Mouse (Mus musculus): ENCODE data around the gene Zbtb9. TPM values are rescaled to one million over a fixed set of nuclear protein-coding genes. Genes with fewer than 3 reads are reported as not detected.

The Zbtb9 gene
- polyA plus RNA-seq, 1 experiment from 2014 or later, result 19.1 TPM

DNA sequence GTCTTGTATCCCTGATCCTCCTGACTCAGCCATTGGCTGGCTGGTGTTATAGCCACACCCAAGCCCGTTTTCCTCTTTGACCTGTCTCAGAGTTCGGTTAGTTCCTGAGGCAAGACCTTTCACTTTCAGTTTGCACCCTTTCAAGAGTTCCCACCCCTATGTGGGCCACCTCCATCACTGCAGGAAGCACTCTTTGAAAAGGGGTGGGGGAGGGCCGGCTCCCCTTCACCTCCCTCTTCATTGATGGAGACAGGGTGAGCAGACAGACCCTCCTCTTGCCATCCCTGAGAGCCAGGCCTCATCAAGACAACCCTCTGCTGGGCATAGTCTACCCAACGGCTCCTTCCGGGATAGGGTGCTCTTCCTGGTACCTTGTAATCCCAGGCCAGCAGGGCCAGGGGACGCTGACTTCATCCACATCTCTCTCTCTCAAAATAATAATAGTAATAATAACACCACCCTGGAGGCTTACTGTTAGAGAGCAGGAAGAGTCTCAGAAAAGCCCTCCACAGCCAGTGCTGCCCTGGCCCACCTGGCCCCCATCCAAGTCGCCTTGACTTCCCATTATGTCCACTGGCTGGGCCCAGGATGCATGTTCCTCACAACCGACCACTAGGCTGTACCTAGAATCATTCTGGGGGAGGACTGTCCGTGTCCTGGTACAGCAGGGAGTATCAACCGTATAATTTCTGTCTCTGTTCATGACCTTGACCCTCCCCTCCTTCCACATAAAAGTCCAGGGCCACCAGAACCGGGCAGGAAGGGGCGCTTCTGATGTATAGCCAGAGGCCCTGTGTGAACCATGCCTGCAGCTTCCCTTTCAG is 54.7 kb downstream of the Zbtb9 start:
- no peaks in the 10 kb centered on the region for H3K27me3 ChIP-seq (replicated peaks; ENCODE audit: control insufficient read depth, insufficient read depth, low read length)
- no peaks in the 10 kb centered on the region for H3K9me3 ChIP-seq (ENCODE audit: control insufficient read depth, low read length)
- peak; percentile 13 for ATAC-seq
- peak overlapping the region; percentile 83 for H3K4me3 ChIP-seq (replicated peaks; ENCODE audit: low read length)
- peaks cover 15% of the 10 kb centered on the region for H3K4me1 ChIP-seq (replicated peaks; ENCODE audit: control insufficient read depth, insufficient read depth, low read length)
- peak overlapping the region; percentile 95 for H3K4me2 ChIP-seq (ENCODE audit: low read length)
- peak overlapping the region; percentile 96 for H3K9ac ChIP-seq (replicated peaks; ENCODE audit: low read depth, low read length)
- H3K27ac ChIP-seq (ENCODE audit: low read length), result peak overlapping the region; percentile 60
- H3K36me3 ChIP-seq (ENCODE audit: control insufficient read depth, insufficient read depth), result peaks cover 2% of the 10 kb centered on the region; the same call in 1 of the 2 replicates
- 34% methylated on average over 12 of the region's 12 CpGs for WGBS

DNA sequence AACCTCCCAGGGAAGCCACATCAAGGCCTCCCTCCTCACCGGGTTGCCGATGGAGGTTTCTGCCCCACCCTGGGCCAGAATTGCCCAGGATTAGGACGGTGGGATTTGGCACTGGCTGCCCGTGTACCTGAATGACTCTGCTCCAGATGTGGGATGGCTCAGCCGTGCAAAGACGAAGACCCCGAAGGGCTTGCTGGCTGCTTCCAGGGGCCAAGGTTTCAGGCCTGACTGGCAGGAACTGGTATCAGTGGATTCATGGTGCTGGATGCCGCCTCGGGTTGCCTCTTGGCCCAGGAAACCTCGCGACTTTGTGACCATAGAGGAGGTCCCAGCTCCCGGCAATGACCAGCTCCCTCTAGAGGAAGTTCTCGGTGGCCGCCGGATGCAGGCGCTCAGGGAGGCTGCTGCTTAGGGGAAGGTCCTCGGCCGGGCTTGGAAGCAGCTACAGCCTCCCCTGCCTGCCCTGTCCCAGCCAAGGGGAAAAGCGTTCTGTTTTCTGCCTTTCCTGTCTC is 55.4 kb downstream of the Zbtb9 start:
- no peaks in the 10 kb centered on the region for H3K9me3 ChIP-seq (ENCODE audit: control insufficient read depth, low read length)
- peak overlapping the region; percentile 60 for H3K27ac ChIP-seq (ENCODE audit: low read length)
- peak; percentile 87 for ATAC-seq
- H3K36me3 ChIP-seq (ENCODE audit: control insufficient read depth, insufficient read depth), result peaks cover 2% of the 10 kb centered on the region; the same call in 1 of the 2 replicates
- H3K4me2 ChIP-seq (ENCODE audit: low read length), result peak overlapping the region; percentile 95
- H3K9ac ChIP-seq (replicated peaks; ENCODE audit: low read depth, low read length), result peak overlapping the region; percentile 96
- H3K27me3 ChIP-seq (replicated peaks; ENCODE audit: control insufficient read depth, insufficient read depth, low read length), result no peaks in the 10 kb centered on the region
- H3K4me3 ChIP-seq (replicated peaks; ENCODE audit: low read length), result peak overlapping the region; percentile 83
- H3K4me1 ChIP-seq (replicated peaks; ENCODE audit: control insufficient read depth, insufficient read depth, low read length), result peaks cover 16% of the 10 kb centered on the region
- under 1% methylated on average over 19 of the region's 19 CpGs for WGBS

DNA sequence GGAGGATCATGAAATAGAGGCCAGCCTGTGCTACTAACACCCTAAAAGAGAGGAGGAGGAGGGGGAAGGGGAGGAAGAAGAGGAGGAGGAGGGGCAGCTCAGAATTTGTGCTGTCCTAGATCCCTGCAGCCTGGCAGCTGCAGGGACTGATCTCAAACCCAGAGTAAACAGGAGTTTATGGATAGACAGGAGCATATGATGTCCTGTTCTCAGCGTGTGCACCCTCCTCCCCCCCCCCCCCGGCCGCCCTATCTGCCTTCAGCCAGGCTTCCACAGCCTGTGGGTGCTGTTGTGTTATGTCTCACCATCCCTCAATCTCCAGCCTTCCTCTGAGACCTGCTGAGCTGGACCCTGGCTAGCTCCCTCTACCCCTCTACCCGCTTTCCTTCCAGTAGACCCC is 55.9 kb downstream of the Zbtb9 start, which contains the start of gene Bak1:
Gene Bak1 (minus strand): TSS at position 101 of the 400 bp plus-strand sequence.
- H3K27me3 ChIP-seq (replicated peaks; ENCODE audit: control insufficient read depth, insufficient read depth, low read length), result no peaks in the 10 kb centered on the region
- peak within 1 kb of the TSS; percentile 95 for H3K4me2 ChIP-seq (ENCODE audit: low read length)
- H3K36me3 ChIP-seq (ENCODE audit: control insufficient read depth, insufficient read depth), result peaks cover 2% of the 10 kb centered on the region; the same call in 1 of the 2 replicates
- H3K9me3 ChIP-seq (ENCODE audit: control insufficient read depth, low read length), result no peaks in the 10 kb centered on the region
- peaks cover 16% of the 10 kb centered on the region for H3K4me1 ChIP-seq (replicated peaks; ENCODE audit: control insufficient read depth, insufficient read depth, low read length)
- peak within 1 kb of the TSS; percentile 83 for H3K4me3 ChIP-seq (replicated peaks; ENCODE audit: low read length)
- peak within 1 kb of the TSS; percentile 96 for H3K9ac ChIP-seq (replicated peaks; ENCODE audit: low read depth, low read length)
- WGBS, result 71% methylated on average over 2 of the region's 4 CpGs
- ATAC-seq, result no peak; the same call in 1 of the 2 replicates
- peak within 1 kb of the TSS; percentile 60 for H3K27ac ChIP-seq (ENCODE audit: low read length)

DNA sequence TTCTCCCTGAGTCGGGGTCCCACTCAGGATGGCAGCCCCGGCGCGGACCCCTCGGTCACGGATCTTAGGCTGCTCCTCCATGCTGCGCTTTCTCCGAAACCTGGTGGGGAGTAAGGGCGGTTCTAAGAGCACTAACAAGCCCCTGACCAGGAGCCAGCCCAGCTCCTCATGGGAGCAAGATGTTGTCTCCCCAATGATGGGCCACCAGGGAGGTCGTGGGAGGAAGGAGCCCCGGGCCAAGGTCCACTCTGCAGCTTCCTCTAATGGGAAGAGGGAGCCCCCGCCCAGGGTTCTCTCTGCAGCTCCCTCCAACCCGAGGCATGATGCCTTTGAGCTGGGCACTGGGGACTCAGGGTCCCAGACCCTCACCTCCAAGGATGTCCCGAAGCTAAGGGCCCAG is 56.5 kb downstream of the Zbtb9 start:
- Histone ChIP-seq H3K9me3 (ENCODE audit: control insufficient read depth, low read length) (no peaks in the 10 kb centered on the region), H3K27ac (ENCODE audit: low read length) (no peak overlapping the region), H3K27me3 (replicated peaks; ENCODE audit: control insufficient read depth, insufficient read depth, low read length) (no peaks in the 10 kb centered on the region), H3K4me1 (replicated peaks; ENCODE audit: control insufficient read depth, insufficient read depth, low read length) (peaks cover 16% of the 10 kb centered on the region), H3K9ac (replicated peaks; ENCODE audit: low read depth, low read length) (no peak overlapping the region), H3K4me2 (ENCODE audit: low read length) (no peak overlapping the region), H3K4me3 (replicated peaks; ENCODE audit: low read length) (no peak overlapping the region), H3K36me3 (ENCODE audit: control insufficient read depth, insufficient read depth) (peaks cover 2% of the 10 kb centered on the region; the same call in 1 of the 2 replicates)
- 87% methylated on average over 14 of the region's 14 CpGs for WGBS
- ATAC-seq, result no peak

- H3K4me3 ChIP-seq (replicated peaks; ENCODE audit: low read length), result no peak overlapping the region
- H3K4me1 ChIP-seq (replicated peaks; ENCODE audit: control insufficient read depth, insufficient read depth, low read length), result peaks cover 16% of the 10 kb centered on the region
- no peak overlapping the region for H3K9ac ChIP-seq (replicated peaks; ENCODE audit: low read depth, low read length)
- H3K36me3 ChIP-seq (ENCODE audit: control insufficient read depth, insufficient read depth), result no peaks in the 10 kb centered on the region
- WGBS, result 91% methylated on average over 4 of the region's 4 CpGs
- no peak for ATAC-seq
- no peaks in the 10 kb centered on the region for H3K9me3 ChIP-seq (ENCODE audit: control insufficient read depth, low read length)
- no peak overlapping the region for H3K4me2 ChIP-seq (ENCODE audit: low read length)
- no peaks in the 10 kb centered on the region for H3K27me3 ChIP-seq (replicated peaks; ENCODE audit: control insufficient read depth, insufficient read depth, low read length)
- no peak overlapping the region for H3K27ac ChIP-seq (ENCODE audit: low read length)
Measured at GRCm38 (mm10) chr17:27030896-27031295, 57.9 kb downstream of the Zbtb9 start.

- ATAC-seq, result no peak
- no peak overlapping the region for H3K4me3 ChIP-seq (replicated peaks; ENCODE audit: low read length)
- H3K4me1 ChIP-seq (replicated peaks; ENCODE audit: control insufficient read depth, insufficient read depth, low read length), result peaks cover 11% of the 10 kb centered on the region
- no peak overlapping the region for H3K27ac ChIP-seq (ENCODE audit: low read length)
- no peaks in the 10 kb centered on the region for H3K36me3 ChIP-seq (ENCODE audit: control insufficient read depth, insufficient read depth)
- no peak overlapping the region for H3K9ac ChIP-seq (replicated peaks; ENCODE audit: low read depth, low read length)
- H3K27me3 ChIP-seq (replicated peaks; ENCODE audit: control insufficient read depth, insufficient read depth, low read length), result no peaks in the 10 kb centered on the region
- 69% methylated on average over 7 of the region's 7 CpGs for WGBS
- no peaks in the 10 kb centered on the region for H3K9me3 ChIP-seq (ENCODE audit: control insufficient read depth, low read length)
- no peak overlapping the region for H3K4me2 ChIP-seq (ENCODE audit: low read length)
Measured at GRCm38 (mm10) chr17:27032328-27032727, 59.4 kb downstream of the Zbtb9 start.

DNA sequence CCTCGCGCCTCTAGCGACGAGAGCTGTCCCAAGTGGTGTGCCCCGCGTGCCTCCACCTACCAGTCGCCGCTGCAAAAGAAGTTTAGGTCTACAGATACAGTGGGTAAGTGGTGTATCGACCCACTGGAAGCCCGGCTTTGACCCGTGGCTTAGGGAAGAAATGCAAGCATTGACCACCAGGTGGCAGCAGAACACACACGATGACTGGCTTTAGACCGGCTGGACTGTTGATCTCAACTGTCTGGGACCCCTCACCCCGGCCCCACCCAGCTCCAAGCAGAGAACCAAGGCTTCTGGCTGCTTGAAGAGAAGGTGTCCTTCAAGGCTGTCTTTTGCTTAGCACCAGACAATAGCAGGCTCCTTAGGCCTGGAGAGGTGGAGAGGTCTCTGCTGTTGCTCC is 59.9 kb downstream of the Zbtb9 start:
- no peaks in the 10 kb centered on the region for H3K9me3 ChIP-seq (ENCODE audit: control insufficient read depth, low read length)
- no peak overlapping the region for H3K9ac ChIP-seq (replicated peaks; ENCODE audit: low read depth, low read length)
- H3K4me3 ChIP-seq (replicated peaks; ENCODE audit: low read length), result no peak overlapping the region
- H3K4me1 ChIP-seq (replicated peaks; ENCODE audit: control insufficient read depth, insufficient read depth, low read length), result peaks cover 6% of the 10 kb centered on the region
- H3K27ac ChIP-seq (ENCODE audit: low read length), result no peak overlapping the region
- peak; percentile 16; the same call in 1 of the 2 replicates for ATAC-seq
- H3K4me2 ChIP-seq (ENCODE audit: low read length), result no peak overlapping the region
- no peaks in the 10 kb centered on the region for H3K27me3 ChIP-seq (replicated peaks; ENCODE audit: control insufficient read depth, insufficient read depth, low read length)
- WGBS, result 1% methylated on average over 14 of the region's 14 CpGs
- H3K36me3 ChIP-seq (ENCODE audit: control insufficient read depth, insufficient read depth), result no peaks in the 10 kb centered on the region

DNA sequence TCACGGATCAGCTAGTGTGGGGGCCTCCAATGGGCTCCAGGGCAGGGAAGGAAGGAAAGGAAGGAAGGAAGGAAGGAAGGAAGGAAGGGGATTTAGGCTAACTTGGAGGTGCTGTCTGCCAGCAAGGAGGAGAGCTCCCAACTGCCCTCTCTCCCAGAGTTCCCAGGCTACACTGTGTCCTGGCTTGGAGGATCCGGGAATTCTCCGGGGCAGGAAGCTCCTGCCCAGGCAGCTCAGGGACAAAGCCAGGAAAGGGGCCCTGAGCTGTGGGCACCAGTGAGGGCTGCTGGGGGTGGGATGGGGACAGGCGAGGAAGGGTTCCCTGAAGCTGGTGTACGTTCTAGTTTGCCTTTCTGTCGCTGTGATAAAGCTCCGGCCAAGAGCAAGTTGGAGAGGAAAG is 63.5 kb downstream of the Zbtb9 start:
- ATAC-seq, result no peak
- H3K4me1 ChIP-seq (replicated peaks; ENCODE audit: control insufficient read depth, insufficient read depth, low read length), result peaks cover 12% of the 10 kb centered on the region
- WGBS, result 80% methylated on average over 7 of the region's 7 CpGs

GRCm38 (mm10) chr17:27038335-27039050 is 65.5 kb downstream of the Zbtb9 start:
- ATAC-seq, result no peak
- 35% methylated on average over 17 of the region's 18 CpGs for WGBS
- Histone ChIP-seq H3K36me3 (ENCODE audit: control insufficient read depth, insufficient read depth) (no peaks in the 10 kb centered on the region), H3K27ac (ENCODE audit: low read length) (no peak overlapping the region), H3K27me3 (replicated peaks; ENCODE audit: control insufficient read depth, insufficient read depth, low read length) (no peaks in the 10 kb centered on the region), H3K4me3 (replicated peaks; ENCODE audit: low read length) (no peak overlapping the region), H3K9me3 (ENCODE audit: control insufficient read depth, low read length) (no peaks in the 10 kb centered on the region), H3K9ac (replicated peaks; ENCODE audit: low read depth, low read length) (no peak overlapping the region), H3K4me2 (ENCODE audit: low read length) (no peak overlapping the region), H3K4me1 (replicated peaks; ENCODE audit: control insufficient read depth, insufficient read depth, low read length) (peaks cover 10% of the 10 kb centered on the region)

More for the DNA sequence above, 63.5 kb downstream of the Zbtb9 start:
- Histone ChIP-seq H3K9me3 (ENCODE audit: control insufficient read depth, low read length) (no peaks in the 10 kb centered on the region), H3K27me3 (replicated peaks; ENCODE audit: control insufficient read depth, insufficient read depth, low read length) (no peaks in the 10 kb centered on the region), H3K27ac (ENCODE audit: low read length) (no peak overlapping the region), H3K4me3 (replicated peaks; ENCODE audit: low read length) (no peak overlapping the region), H3K4me2 (ENCODE audit: low read length) (no peak overlapping the region), H3K9ac (replicated peaks; ENCODE audit: low read depth, low read length) (0 out of 2 replicates have a peak overlapping the region, but pooled peaks have one; percentile 9), H3K36me3 (ENCODE audit: control insufficient read depth, insufficient read depth) (no peaks in the 10 kb centered on the region)

All from forebrain, embryonic 16.5 days (tissue).